Comparison of ENCODE assay signal across 8 mouse cellular contexts in genomic region chr15:84800132-84800531, GRCm38 (mm10). TPM values are rescaled to one million over a fixed set of nuclear protein-coding genes. Genes with fewer than 3 reads are reported as not detected.
DNase-seq lines count a peak whose midpoint lies in the region; ATAC-seq and TF ChIP-seq lines count a peak whose summit lies in the region.
"Had no signal": no experiment of that assay in that cellular context is flagged by ENCODE, and none has a peak within 500 bp of the region (broad histone marks: within the 10 kb centered on the region; RNA-seq: fewer than 3 reads in every experiment).

No protein-coding gene starts in this region.

- peak; percentile 12 for DNase-seq in kidney, adult 18-20 months
- no peak for DNase-seq in spleen, adult 2 months (ENCODE audit: low read depth in 1 of 2, low spot score in 2 of 2)
- DNase-seq in spleen, postnatal 4 days (ENCODE audit: low spot score in 2 of 2), result no peak
- DNase-seq in cerebellum, postnatal 10 days, result peak; percentile 84 to 87
- peak; percentile 65 for DNase-seq in testis, postnatal 10 days (ENCODE audit: low spot score)
- no peak for DNase-seq in urinary bladder, postnatal 36 days (ENCODE audit: low spot score in 2 of 2)
- DNase-seq: liver, embryonic 13.5 days had no signal

- WGBS in kidney, embryonic 16.5 days, result 88% methylated on average over 5 of the region's 5 CpGs
- WGBS in spleen, adult 2 months, result 66% methylated on average over 5 of the region's 5 CpGs

- ATAC-seq in kidney, embryonic 16.5 days (ENCODE audit: low FRiP score, low TSS enrichment), result no peak

- no peaks in the 10 kb centered on the region for H3K9me3 ChIP-seq in kidney, embryonic 16.5 days (ENCODE audit: low read length)
- H3K9me3 ChIP-seq: liver, embryonic 13.5 days had no signal

- H3K4me1 ChIP-seq in kidney, embryonic 16.5 days (ENCODE audit: insufficient read depth, low read length), result no peaks in the 10 kb centered on the region
- H3K4me1 ChIP-seq in spleen, adult 2 months (ENCODE audit: control insufficient read depth, insufficient read depth, insufficient read length), result no peaks in the 10 kb centered on the region
- H3K4me1 ChIP-seq: liver, embryonic 13.5 days had no signal

- no peak overlapping the region for H3K4me2 ChIP-seq in kidney, embryonic 16.5 days (replicated peaks; ENCODE audit: low read depth, low read length)
- H3K4me2 ChIP-seq: liver, embryonic 13.5 days had no signal

- H3K36me3 ChIP-seq in kidney, embryonic 16.5 days (ENCODE audit: insufficient read depth, low read length), result peaks cover 15% of the 10 kb centered on the region; the same call in 1 of the 2 replicates
- no peaks in the 10 kb centered on the region for H3K36me3 ChIP-seq in spleen, adult 2 months (ENCODE audit: control insufficient read depth, insufficient read depth, low read length)

- no peak overlapping the region for H3K9ac ChIP-seq in kidney, embryonic 16.5 days (replicated peaks; ENCODE audit: low read length)
- H3K9ac ChIP-seq: liver, embryonic 13.5 days had no signal

- TF ChIP-seq POLR2A in spleen, adult 2 months (IDR thresholded peaks at IDR 0.05; ENCODE audit: low read depth, low read length), result no peak

- TF ChIP-seq CTCF in spleen, adult 2 months (IDR thresholded peaks at IDR 0.05; ENCODE audit: extremely low read depth, insufficient read depth, insufficient read length, insufficient replicate concordance), result peak; percentile 12; the same call in 1 of the 2 replicates

- H3K27me3 ChIP-seq in kidney, embryonic 16.5 days (ENCODE audit: insufficient read depth, low read length), result no peaks in the 10 kb centered on the region
- H3K27me3 ChIP-seq in spleen, adult 2 months (ENCODE audit: control insufficient read depth, insufficient read depth, low read length), result no peaks in the 10 kb centered on the region
- H3K27me3 ChIP-seq: liver, embryonic 13.5 days had no signal

- H3K27ac ChIP-seq in kidney, embryonic 16.5 days (ENCODE audit: low read length), result no peak overlapping the region
- H3K27ac ChIP-seq in spleen, adult 2 months (ENCODE audit: insufficient read depth, low read length), result no peak overlapping the region
- H3K27ac ChIP-seq: liver, embryonic 13.5 days had no signal

- no peak overlapping the region for H3K4me3 ChIP-seq in kidney, embryonic 16.5 days (ENCODE audit: low read length)
- no peak overlapping the region for H3K4me3 ChIP-seq in spleen, adult 2 months (ENCODE audit: extremely low read depth, insufficient read depth, insufficient read length)
- H3K4me3 ChIP-seq: liver, embryonic 13.5 days had no signal

RNA-seq across cellular contexts. Expression of gene Phf21b, which starts 55.7 kb away (rescaled TPM):
- 0.19 and 0.49 TPM in 2 replicates for polyA plus RNA-seq in kidney, embryonic 16.5 days (2015; fragmentation: Nextera tagmentation; extraction: Ambion mirVana)
- polyA plus RNA-seq in spleen, adult 2 months (2012; rRNA removed), result 2.1 TPM in 2 replicates

Comparison
In these comparisons a context has a peak if more than half of its experiments do, and no peak if none do; other contexts are left out.
1. DNase-seq: peak in kidney, adult 18-20 months (single experiment), cerebellum, postnatal 10 days (2 of 2) and testis, postnatal 10 days (single experiment); none in spleen, adult 2 months (0 of 2), spleen, postnatal 4 days (0 of 2) and urinary bladder, postnatal 36 days (0 of 2).